Comparison of ENCODE assay signal across 30 mouse cellular contexts in the genomic region with DNA sequence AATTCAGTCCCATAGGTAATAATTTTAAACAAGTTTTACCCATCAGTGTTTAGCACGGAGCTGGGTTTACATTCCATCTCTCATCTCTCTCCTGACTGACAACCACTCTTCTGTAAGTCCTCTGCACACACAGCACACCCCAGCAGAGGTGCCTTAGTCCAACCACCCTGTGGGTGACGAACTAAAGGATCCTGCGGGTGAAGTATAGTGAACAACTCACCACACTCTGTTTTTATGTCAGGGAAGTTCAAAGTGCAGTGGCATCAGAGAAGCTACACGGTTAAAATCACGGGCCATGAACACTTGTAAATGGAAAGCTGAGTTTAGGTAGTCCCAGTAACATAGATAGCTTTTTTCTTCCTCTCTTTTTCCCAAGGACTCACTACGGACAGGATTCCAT.
DNase-seq lines count a peak whose midpoint lies in the region; ATAC-seq lines count a peak whose summit lies in the region.
"Had no signal": no experiment of that assay in that cellular context is flagged by ENCODE, and none has a peak within 500 bp of the region (broad histone marks: within the 10 kb centered on the region; RNA-seq: fewer than 3 reads in every experiment).

No protein-coding gene starts in this region.

- H3K4me3 ChIP-seq in intestine, embryonic 15.5 days (replicated peaks): no peak overlapping the region
- H3K4me3 ChIP-seq: embryonic facial prominence, embryonic 13.5 days; erythroblast, embryonic 14.5 days; forebrain, embryonic 12.5 days; heart, embryonic 10.5 days; heart, embryonic 15.5 days; hindbrain, embryonic 12.5 days; left cerebral cortex, adult 2 months; limb, embryonic 12.5 days; liver, embryonic 15.5 days; neural tube, embryonic 12.5 days had no signal

- DNase-seq in CD4-positive, CD25-positive, alpha-beta regulatory T cell, adult 2 months (ENCODE audit: low read depth, low spot score): peak; percentile 43
- DNase-seq in CD4-positive helper T cell, adult 2 months (ENCODE audit: low read depth, low spot score): peak; percentile 53
- DNase-seq in left cerebral cortex, adult 18-20 months (ENCODE audit: low spot score in 2 of 2): no peak
- DNase-seq in embryo, embryonic 10.5 days (ENCODE audit: low spot score): no peak
- DNase-seq in heart, adult 11 months: no peak
- DNase-seq: adrenal gland, adult 8-10 months; cerebellum, adult 11 months; cerebellum, adult 9-10 months; forebrain, postnatal 0 days; gastrocnemius, postnatal 10 days; kidney, adult 18-20 months; lung, embryonic 14.5 days; lung, postnatal 14 days had no signal

- no peaks in the 10 kb centered on the region for H3K27me3 ChIP-seq in intestine, embryonic 15.5 days (replicated peaks)
- H3K27me3 ChIP-seq: embryonic facial prominence, embryonic 13.5 days; forebrain, embryonic 12.5 days; heart, embryonic 15.5 days; hindbrain, embryonic 12.5 days; liver, embryonic 15.5 days; neural tube, embryonic 12.5 days had no signal

- no peak for ATAC-seq in CD4-positive, CD25-positive, alpha-beta regulatory T cell, adult 4 months
- ATAC-seq in intestine, embryonic 15.5 days: peak; percentile 49; the same call in 1 of the 2 replicates
- peak; percentile 18; the same call in 1 of the 2 replicates for ATAC-seq in neutrophil, adult 5-6 weeks (ENCODE audit: extremely low read depth, insufficient number of reproducible peaks, low FRiP score, poor library complexity, severe bottlenecking)
- ATAC-seq: forebrain, postnatal 0 days; hindbrain, postnatal 0 days; midbrain, embryonic 16.5 days had no signal

- 66% methylated on average over 6 of the region's 6 CpGs for whole genome bisulfite sequencing in intestine, embryonic 15.5 days

- H3K9me3 ChIP-seq in intestine, embryonic 15.5 days: no peaks in the 10 kb centered on the region
- H3K9me3 ChIP-seq: embryonic facial prominence, embryonic 13.5 days; forebrain, embryonic 12.5 days; heart, embryonic 10.5 days; heart, embryonic 15.5 days; hindbrain, embryonic 12.5 days; limb, embryonic 12.5 days; liver, embryonic 15.5 days; neural tube, embryonic 12.5 days had no signal

- no peak overlapping the region for H3K4me2 ChIP-seq in intestine, embryonic 15.5 days (replicated peaks)
- H3K4me2 ChIP-seq: embryonic facial prominence, embryonic 13.5 days; forebrain, embryonic 12.5 days; heart, embryonic 15.5 days; hindbrain, embryonic 12.5 days; limb, embryonic 12.5 days; liver, embryonic 15.5 days; lung, embryonic 14.5 days; midbrain, embryonic 11.5 days; neural tube, embryonic 12.5 days had no signal

- no peak overlapping the region for H3K9ac ChIP-seq in intestine, embryonic 15.5 days
- H3K9ac ChIP-seq: embryonic facial prominence, embryonic 13.5 days; forebrain, embryonic 12.5 days; forebrain, postnatal 0 days; heart, embryonic 15.5 days; hindbrain, embryonic 12.5 days; limb, embryonic 12.5 days; liver, embryonic 15.5 days; lung, embryonic 14.5 days; neural tube, embryonic 12.5 days had no signal

- H3K36me3 ChIP-seq in intestine, embryonic 15.5 days: no peaks in the 10 kb centered on the region
- H3K36me3 ChIP-seq: embryonic facial prominence, embryonic 13.5 days; forebrain, embryonic 12.5 days; heart, embryonic 10.5 days; heart, embryonic 15.5 days; hindbrain, embryonic 12.5 days; limb, embryonic 12.5 days; liver, embryonic 15.5 days; neural tube, embryonic 12.5 days had no signal

- no peaks in the 10 kb centered on the region for H3K4me1 ChIP-seq in intestine, embryonic 15.5 days (replicated peaks)
- H3K4me1 ChIP-seq: embryonic facial prominence, embryonic 13.5 days; liver, embryonic 15.5 days; neural tube, embryonic 12.5 days had no signal

- H3K27ac ChIP-seq in intestine, embryonic 15.5 days: no peak overlapping the region
- H3K27ac ChIP-seq: embryonic facial prominence, embryonic 13.5 days; forebrain, embryonic 12.5 days; heart, embryonic 10.5 days; heart, embryonic 15.5 days; hindbrain, embryonic 12.5 days; hindbrain, postnatal 0 days; kidney, postnatal 0 days; left cerebral cortex, adult 2 months; limb, embryonic 12.5 days; liver, embryonic 15.5 days; neural tube, embryonic 12.5 days had no signal

Comparison
In these comparisons a context has a peak if more than half of its experiments do, and no peak if none do; other contexts are left out.
1. DNase-seq: peak in CD4-positive, CD25-positive, alpha-beta regulatory T cell, adult 2 months (single experiment) and CD4-positive helper T cell, adult 2 months (single experiment); none in left cerebral cortex, adult 18-20 months (0 of 2), embryo, embryonic 10.5 days (single experiment) and heart, adult 11 months (single experiment).